Mouse (Mus musculus) thymus, adult 2 months (tissue): ENCODE data around the gene Cmtr1.

Experiments
- CTCF ChIP-seq: fragments of 200-500 bp; IDR thresholded peaks from 2 replicates; pipeline ENCODE4 v1.5.1; 2012; ENCODE audit warnings: mild to moderate bottlenecking, control low read depth, low read length, moderate library complexity, borderline replicate concordance; ENCODE audit not compliant: control insufficient read depth, poor library complexity, insufficient read depth; ENCODE audit errors: extremely low read depth
- POLR2A ChIP-seq: fragments of 200-500 bp; IDR thresholded peaks from 2 replicates; pipeline ENCODE4 v1.6.1; 2012; ENCODE audit warnings: mild to moderate bottlenecking, low read length, control low read depth, moderate library complexity; ENCODE audit not compliant: control insufficient read depth, poor library complexity, insufficient read depth; ENCODE audit errors: extremely low read depth

DNA sequence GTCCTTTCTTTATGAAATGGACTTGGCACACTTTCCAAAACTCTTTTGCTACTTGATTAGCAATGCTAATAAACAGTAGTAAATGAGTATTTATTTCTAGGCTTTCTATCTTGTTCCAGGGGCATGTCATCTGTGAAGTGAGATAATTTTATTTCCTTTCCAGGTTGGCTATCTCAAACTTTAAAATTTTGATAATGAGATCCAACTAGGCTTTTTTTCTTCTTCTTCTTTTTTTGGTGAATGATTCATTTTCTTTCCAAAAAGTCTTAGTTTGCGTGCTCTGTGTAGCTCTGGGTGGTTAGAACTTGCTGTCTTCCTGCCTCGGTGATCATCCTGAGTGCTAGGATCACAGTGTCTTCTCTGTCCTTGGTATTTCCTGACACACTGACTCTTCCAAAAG is 32.4 kb downstream of the Cmtr1 start:
- TF ChIP-seq CTCF (no peak), POLR2A (no peak)
